Mouse (Mus musculus) hindbrain, embryonic 16.5 days (tissue): ENCODE results near the gene Xrn1. TPM values are rescaled to one million over a fixed set of nuclear protein-coding genes. Genes with fewer than 3 reads are reported as not detected.

ENCODE experiments used
- ATAC-seq: fragments of 200-750 bp; cut with Nextera tagmentation; 2 replicates; pipeline ENCODE4 v1.8.0; 2017; ENCODE audit warnings: moderate TSS enrichment, moderate library complexity
- H3K27ac ChIP-seq: fragments of 300-500 bp; sonication (generic); 2 replicates; pipeline ENCODE4 v1.5.1; 2014; ENCODE audit warnings: low read depth, mild to moderate bottlenecking, control low read depth, low read length, moderate library complexity
- H3K27me3 ChIP-seq: fragments of 300-500 bp; sonication (generic); replicated peaks from 2 replicates; pipeline ENCODE4 v1.6.1; 2014; ENCODE audit warnings: low read length; ENCODE audit not compliant: control insufficient read depth, insufficient read depth
- H3K36me3 ChIP-seq: fragments of 300-500 bp; sonication (generic); 2 replicates; pipeline ENCODE4 v1.6.1; 2014; ENCODE audit warnings: mild to moderate bottlenecking, low read length, moderate library complexity, mixed read lengths; ENCODE audit not compliant: control insufficient read depth, insufficient read depth
- H3K4me1 ChIP-seq: fragments of 300-500 bp; sonication (generic); 2 replicates; pipeline ENCODE4 v1.6.1; 2014; ENCODE audit warnings: low read depth, low read length; ENCODE audit not compliant: control insufficient read depth, insufficient read depth
- H3K4me2 ChIP-seq: fragments of 300-500 bp; sonication (generic); 2 replicates; pipeline ENCODE4 v1.6.1; 2014; ENCODE audit warnings: mild to moderate bottlenecking, low read length, control low read depth, moderate library complexity
- H3K4me3 ChIP-seq: fragments of 300-500 bp; sonication (generic); 2 replicates; pipeline ENCODE4 v1.5.1; 2014; ENCODE audit warnings: mild to moderate bottlenecking, low read length, control low read depth, moderate library complexity
- H3K9ac ChIP-seq: fragments of 300-500 bp; sonication (generic); 2 replicates; pipeline ENCODE4 v1.6.1; 2014; ENCODE audit warnings: low read depth, mild to moderate bottlenecking, control low read depth, low read length, moderate library complexity
- H3K9me3 ChIP-seq: fragments of 300-500 bp; sonication (generic); 2 replicates; pipeline ENCODE4 v1.6.1; 2014; ENCODE audit warnings: mild to moderate bottlenecking, low read length, moderate library complexity; ENCODE audit not compliant: control insufficient read depth
- WGBS: fragments of 180-500 bp; shearing (Covaris S2); extraction: QIAGEN DNeasy Blood & Tissue Kit; methylation state at CpG from one replicate; pipeline ENCODE4 v1.1.7; 2014; 5-methylcytosine and 5-hydroxymethylcytosine counted together
- polyA plus RNA-seq: library from polyadenylated mRNA; unstranded; fragments of >200 nt; fragmentation: Nextera tagmentation; extraction: Ambion mirVana; gene quantifications from 2 replicates; pipeline ENCODE4 v1.2.1, GENCODE M21; 2015

Gene Xrn1
- polyA plus RNA-seq, 1 experiment from 2014 or later: 13.9 TPM

GRCm38 (mm10) chr9:95961058-95961457 is 6.5 kb downstream of the Xrn1 start:
- H3K9me3 ChIP-seq: no peaks in the 10 kb centered on the region
- no peak overlapping the region for H3K4me3 ChIP-seq
- H3K4me1 ChIP-seq: peaks cover 6% of the 10 kb centered on the region
- no peak overlapping the region for H3K4me2 ChIP-seq
- peaks cover 5% of the 10 kb centered on the region; the same call in 1 of the 2 replicates for H3K36me3 ChIP-seq
- H3K27me3 ChIP-seq: no peaks in the 10 kb centered on the region
- ATAC-seq: no peak
- H3K9ac ChIP-seq: no peak overlapping the region
- H3K27ac ChIP-seq: no peak overlapping the region

GRCm38 (mm10) chr9:95964037-95964436 is 9.5 kb downstream of the Xrn1 start:
- Histone ChIP-seq H3K4me1 (no peaks in the 10 kb centered on the region), H3K4me2 (no peak overlapping the region), H3K9ac (no peak overlapping the region), H3K36me3 (peaks cover 8% of the 10 kb centered on the region), H3K27me3 (no peaks in the 10 kb centered on the region), H3K27ac (no peak overlapping the region), H3K9me3 (no peaks in the 10 kb centered on the region), H3K4me3 (no peak overlapping the region)
- ATAC-seq: no peak
- 95% methylated on average over 13 of the region's 13 CpGs for WGBS

- Histone ChIP-seq H3K27ac (no peak overlapping the region), H3K36me3 (peaks cover 13% of the 10 kb centered on the region), H3K4me2 (no peak overlapping the region), H3K4me3 (no peak overlapping the region), H3K9me3 (no peaks in the 10 kb centered on the region), H3K4me1 (no peaks in the 10 kb centered on the region), H3K9ac (no peak overlapping the region), H3K27me3 (no peaks in the 10 kb centered on the region)
- ATAC-seq: no peak
- WGBS: 92% methylated on average over 2 of the region's 2 CpGs
Measured at GRCm38 (mm10) chr9:95978279-95978678, 23.7 kb downstream of the Xrn1 start.

- Histone ChIP-seq H3K27me3 (no peaks in the 10 kb centered on the region), H3K4me1 (no peaks in the 10 kb centered on the region), H3K9me3 (no peaks in the 10 kb centered on the region), H3K9ac (no peak overlapping the region), H3K27ac (no peak overlapping the region), H3K36me3 (peaks cover 15% of the 10 kb centered on the region), H3K4me3 (no peak overlapping the region), H3K4me2 (no peak overlapping the region)
- no peak for ATAC-seq
- WGBS: 72% methylated on average over 6 of the region's 6 CpGs
Measured at GRCm38 (mm10) chr9:95979896-95980295, 25.3 kb downstream of the Xrn1 start.

- WGBS: 98% methylated on average over 2 of the region's 2 CpGs
- ATAC-seq: no peak
Measured at GRCm38 (mm10) chr9:95992255-95992654, 37.7 kb downstream of the Xrn1 start.

GRCm38 (mm10) chr9:96004455-96004854 is 49.9 kb downstream of the Xrn1 start:
- ATAC-seq: no peak
- Histone ChIP-seq H3K4me1 (no peaks in the 10 kb centered on the region), H3K9ac (no peak overlapping the region), H3K27ac (no peak overlapping the region), H3K4me2 (no peak overlapping the region), H3K4me3 (no peak overlapping the region), H3K9me3 (no peaks in the 10 kb centered on the region), H3K36me3 (peaks cover 38% of the 10 kb centered on the region), H3K27me3 (no peaks in the 10 kb centered on the region)
- WGBS: 92% methylated on average over 7 of the region's 7 CpGs

More at GRCm38 (mm10) chr9:95992255-95992654, 37.7 kb downstream of the Xrn1 start:
- H3K27me3 ChIP-seq: no peaks in the 10 kb centered on the region
- no peaks in the 10 kb centered on the region for H3K9me3 ChIP-seq
- no peaks in the 10 kb centered on the region for H3K4me1 ChIP-seq
- no peak overlapping the region for H3K27ac ChIP-seq
- H3K36me3 ChIP-seq: peaks cover 25% of the 10 kb centered on the region
- H3K9ac ChIP-seq: no peak overlapping the region
- no peak overlapping the region for H3K4me2 ChIP-seq
- no peak overlapping the region for H3K4me3 ChIP-seq

- no peak for ATAC-seq
Measured at GRCm38 (mm10) chr9:96010664-96011063, 56.1 kb downstream of the Xrn1 start.

GRCm38 (mm10) chr9:96023921-96024320 is 69.4 kb downstream of the Xrn1 start:
- Histone ChIP-seq H3K4me3 (no peak overlapping the region), H3K36me3 (peaks cover 38% of the 10 kb centered on the region), H3K27me3 (no peaks in the 10 kb centered on the region), H3K27ac (no peak overlapping the region), H3K4me1 (no peaks in the 10 kb centered on the region), H3K9me3 (no peaks in the 10 kb centered on the region), H3K9ac (no peak overlapping the region), H3K4me2 (no peak overlapping the region)
- ATAC-seq: no peak
- 95% methylated on average over 3 of the region's 3 CpGs for WGBS

More at GRCm38 (mm10) chr9:96010664-96011063, 56.1 kb downstream of the Xrn1 start:
- Histone ChIP-seq H3K4me2 (no peak overlapping the region), H3K4me3 (no peak overlapping the region), H3K9ac (no peak overlapping the region), H3K36me3 (peaks cover 35% of the 10 kb centered on the region), H3K9me3 (no peaks in the 10 kb centered on the region), H3K4me1 (no peaks in the 10 kb centered on the region), H3K27ac (no peak overlapping the region), H3K27me3 (no peaks in the 10 kb centered on the region)
- WGBS: 96% methylated on average over 7 of the region's 7 CpGs

- no peak for ATAC-seq
- Histone ChIP-seq H3K9me3 (no peaks in the 10 kb centered on the region), H3K9ac (no peak overlapping the region), H3K4me3 (no peak overlapping the region), H3K4me1 (no peaks in the 10 kb centered on the region), H3K27me3 (no peaks in the 10 kb centered on the region), H3K4me2 (no peak overlapping the region), H3K27ac (no peak overlapping the region), H3K36me3 (peaks cover 45% of the 10 kb centered on the region)
- WGBS: 68% methylated on average over 3 of the region's 3 CpGs
Measured at GRCm38 (mm10) chr9:96027913-96028312, 73.4 kb downstream of the Xrn1 start.

GRCm38 (mm10) chr9:96028818-96029217 is 74.3 kb downstream of the Xrn1 start:
- Histone ChIP-seq H3K36me3 (peaks cover 47% of the 10 kb centered on the region), H3K27me3 (no peaks in the 10 kb centered on the region), H3K4me2 (no peak overlapping the region), H3K9ac (no peak overlapping the region), H3K27ac (no peak overlapping the region), H3K4me3 (no peak overlapping the region), H3K4me1 (no peaks in the 10 kb centered on the region), H3K9me3 (no peaks in the 10 kb centered on the region)
- 35% methylated on average over 1 of the region's 1 CpGs for WGBS
- no peak for ATAC-seq
